Mouse (Mus musculus) heart, embryonic 16.5 days (tissue): ENCODE results near the gene Tnks1bp1. TPM values are rescaled to one million over a fixed set of nuclear protein-coding genes. Genes with fewer than 3 reads are reported as not detected.
A peak's percentile ranks its signal among the peaks of the same experiment; 100 is the strongest.

Source experiments
- ATAC-seq: fragments of 200-750 bp; cut with Nextera tagmentation; replicated peaks from 2 replicates; pipeline ENCODE4 v1.8.0; 2017; ENCODE audit warnings: moderate number of reproducible peaks; ENCODE audit not compliant: insufficient read depth, low FRiP score; ENCODE audit errors: extremely low read depth
- H3K27ac ChIP-seq: fragments of 300-500 bp; sonication (generic); 2 replicates; pipeline ENCODE4 v1.5.1; 2014; ENCODE audit warnings: mild to moderate bottlenecking, low read length, control low read depth, moderate library complexity
- H3K27me3 ChIP-seq: fragments of 300-500 bp; sonication (generic); 2 replicates; pipeline ENCODE4 v1.6.1; 2014; ENCODE audit warnings: low read length, mixed read lengths; ENCODE audit not compliant: control insufficient read depth, insufficient read depth
- H3K36me3 ChIP-seq: fragments of 300-500 bp; sonication (generic); 2 replicates; pipeline ENCODE4 v1.6.1; 2014; ENCODE audit not compliant: control insufficient read depth, insufficient read depth
- H3K4me1 ChIP-seq: fragments of 300-500 bp; sonication (generic); 2 replicates; pipeline ENCODE4 v1.6.1; 2014; ENCODE audit warnings: low read length, mixed read lengths; ENCODE audit not compliant: control insufficient read depth, insufficient read depth
- H3K4me2 ChIP-seq: fragments of 300-500 bp; sonication (generic); 2 replicates; pipeline ENCODE4 v1.6.1; 2014; ENCODE audit warnings: low read depth, mild to moderate bottlenecking, control low read depth, low read length
- H3K4me3 ChIP-seq: fragments of 300-500 bp; sonication (generic); 2 replicates; pipeline ENCODE4 v1.5.1; 2014; ENCODE audit warnings: mild to moderate bottlenecking, control low read depth, low read length
- H3K9ac ChIP-seq: fragments of 300-500 bp; sonication (generic); 2 replicates; pipeline ENCODE4 v1.6.1; 2014; ENCODE audit warnings: low read length, control low read depth
- H3K9me3 ChIP-seq: fragments of 300-500 bp; sonication (generic); replicated peaks from 2 replicates; pipeline ENCODE4 v1.6.1; 2016; ENCODE audit warnings: low read length; ENCODE audit not compliant: control insufficient read depth
- WGBS: fragments of 180-500 bp; shearing (Covaris S2); extraction: QIAGEN DNeasy Blood & Tissue Kit; methylation state at CpG from one replicate; pipeline ENCODE4 v1.1.7; 2014; 5-methylcytosine and 5-hydroxymethylcytosine counted together
- polyA plus RNA-seq: library from polyadenylated mRNA; unstranded; fragments of >200 nt; fragmentation: Nextera tagmentation; extraction: Ambion mirVana; gene quantifications from 2 replicates; pipeline ENCODE4 v1.2.1, GENCODE M21; 2015

Tnks1bp1 gene
- polyA plus RNA-seq, 1 experiment from 2014 or later: 23.6 TPM

GRCm38 (mm10) chr2:85091325-85091724 is 43.5 kb downstream of the Tnks1bp1 start:
- H3K9me3 ChIP-seq: no peaks in the 10 kb centered on the region
- no peak overlapping the region for H3K4me2 ChIP-seq
- 89% methylated on average over 4 of the region's 4 CpGs for WGBS
- no peaks in the 10 kb centered on the region for H3K36me3 ChIP-seq
- H3K9ac ChIP-seq: no peak overlapping the region
- no peaks in the 10 kb centered on the region for H3K27me3 ChIP-seq
- peaks cover 9% of the 10 kb centered on the region for H3K4me1 ChIP-seq
- no peak overlapping the region for H3K27ac ChIP-seq
- H3K4me3 ChIP-seq: no peak overlapping the region
- no peak for ATAC-seq

- no peaks in the 10 kb centered on the region for H3K36me3 ChIP-seq
- ATAC-seq: no peak
These were observed 45.6 kb downstream of the Tnks1bp1 start for GRCm38 (mm10) chr2:85093376-85093775.

GRCm38 (mm10) chr2:85095906-85096305 is 48.1 kb downstream of the Tnks1bp1 start:
- Histone ChIP-seq H3K4me2 (no peak overlapping the region), H3K36me3 (no peaks in the 10 kb centered on the region), H3K4me1 (peaks cover 7% of the 10 kb centered on the region), H3K4me3 (no peak overlapping the region), H3K9ac (no peak overlapping the region), H3K9me3 (peaks cover 2% of the 10 kb centered on the region; the same call in 1 of the 2 replicates), H3K27ac (no peak overlapping the region), H3K27me3 (no peaks in the 10 kb centered on the region)
- 55% methylated on average over 5 of the region's 5 CpGs for WGBS
- ATAC-seq: no peak

More at GRCm38 (mm10) chr2:85093376-85093775, 45.6 kb downstream of the Tnks1bp1 start:
- no peak overlapping the region for H3K4me2 ChIP-seq
- no peaks in the 10 kb centered on the region for H3K27me3 ChIP-seq
- WGBS: 92% methylated on average over 1 of the region's 1 CpGs
- H3K9ac ChIP-seq: no peak overlapping the region
- peaks cover 9% of the 10 kb centered on the region for H3K4me1 ChIP-seq
- H3K27ac ChIP-seq: no peak overlapping the region
- no peak overlapping the region for H3K4me3 ChIP-seq
- H3K9me3 ChIP-seq: no peaks in the 10 kb centered on the region

GRCm38 (mm10) chr2:85098014-85098413 is 50.2 kb downstream of the Tnks1bp1 start:
- peaks cover 7% of the 10 kb centered on the region for H3K4me1 ChIP-seq
- 75% methylated on average over 2 of the region's 2 CpGs for WGBS
- no peak for ATAC-seq
- peaks cover 6% of the 10 kb centered on the region for H3K9me3 ChIP-seq
- H3K27me3 ChIP-seq: no peaks in the 10 kb centered on the region
- no peaks in the 10 kb centered on the region for H3K36me3 ChIP-seq
- H3K4me2 ChIP-seq: no peak overlapping the region
- H3K27ac ChIP-seq: peak overlapping the region; percentile 82; the same call in 1 of the 2 replicates
- no peak overlapping the region for H3K9ac ChIP-seq
- no peak overlapping the region for H3K4me3 ChIP-seq

GRCm38 (mm10) chr2:85098824-85099511 is 51.1 kb downstream of the Tnks1bp1 start:
- Histone ChIP-seq H3K9me3 (peaks cover 6% of the 10 kb centered on the region), H3K36me3 (no peaks in the 10 kb centered on the region), H3K4me2 (no peak overlapping the region), H3K27me3 (no peaks in the 10 kb centered on the region), H3K4me1 (peaks cover 7% of the 10 kb centered on the region), H3K27ac (peak overlapping the region; percentile 82), H3K4me3 (0 out of 2 replicates have a peak overlapping the region, but pooled peaks have one; percentile 4), H3K9ac (no peak overlapping the region; the same call in 1 of the 2 replicates)
- peak; percentile 83 for ATAC-seq
- WGBS: 35% methylated on average over 7 of the region's 7 CpGs

- no peak overlapping the region for H3K9ac ChIP-seq
These were observed 55.4 kb downstream of the Tnks1bp1 start for GRCm38 (mm10) chr2:85103201-85103600.

GRCm38 (mm10) chr2:85105426-85106013 is 57.7 kb downstream of the Tnks1bp1 start:
- Histone ChIP-seq H3K27me3 (no peaks in the 10 kb centered on the region), H3K4me1 (peaks cover 8% of the 10 kb centered on the region), H3K4me2 (no peak overlapping the region), H3K36me3 (no peaks in the 10 kb centered on the region), H3K9ac (no peak overlapping the region), H3K27ac (no peak overlapping the region), H3K9me3 (peaks cover 6% of the 10 kb centered on the region), H3K4me3 (no peak overlapping the region)
- 53% methylated on average over 11 of the region's 11 CpGs for WGBS
- no peak for ATAC-seq

More at GRCm38 (mm10) chr2:85103201-85103600, 55.4 kb downstream of the Tnks1bp1 start:
- Histone ChIP-seq H3K9me3 (peaks cover 6% of the 10 kb centered on the region), H3K4me3 (no peak overlapping the region), H3K27ac (no peak overlapping the region), H3K36me3 (no peaks in the 10 kb centered on the region), H3K4me2 (no peak overlapping the region), H3K4me1 (peaks cover 15% of the 10 kb centered on the region), H3K27me3 (no peaks in the 10 kb centered on the region)
- WGBS: 83% methylated on average over 8 of the region's 8 CpGs
- ATAC-seq: no peak

GRCm38 (mm10) chr2:85106068-85106790 is 58.4 kb downstream of the Tnks1bp1 start:
- Histone ChIP-seq H3K4me1 (peaks cover 8% of the 10 kb centered on the region), H3K9ac (no peak overlapping the region), H3K27ac (no peak overlapping the region), H3K4me2 (no peak overlapping the region), H3K9me3 (peaks cover 1% of the 10 kb centered on the region), H3K36me3 (no peaks in the 10 kb centered on the region), H3K27me3 (no peaks in the 10 kb centered on the region), H3K4me3 (no peak overlapping the region)
- no peak for ATAC-seq
- 57% methylated on average over 7 of the region's 7 CpGs for WGBS

- 44% methylated on average over 4 of the region's 4 CpGs for WGBS
- H3K4me1 ChIP-seq: peaks cover 8% of the 10 kb centered on the region
- 0 out of 2 replicates have a peak, but pooled peaks have one; percentile 55 for ATAC-seq
- no peak overlapping the region for H3K27ac ChIP-seq
- no peaks in the 10 kb centered on the region for H3K9me3 ChIP-seq
- no peaks in the 10 kb centered on the region for H3K27me3 ChIP-seq
- no peak overlapping the region for H3K9ac ChIP-seq
- no peaks in the 10 kb centered on the region for H3K36me3 ChIP-seq
- no peak overlapping the region for H3K4me2 ChIP-seq
- H3K4me3 ChIP-seq: no peak overlapping the region
These were observed 59.1 kb downstream of the Tnks1bp1 start for GRCm38 (mm10) chr2:85106941-85107340.
